ENCODE assay signal across 10 mouse cellular contexts in the genomic region with DNA sequence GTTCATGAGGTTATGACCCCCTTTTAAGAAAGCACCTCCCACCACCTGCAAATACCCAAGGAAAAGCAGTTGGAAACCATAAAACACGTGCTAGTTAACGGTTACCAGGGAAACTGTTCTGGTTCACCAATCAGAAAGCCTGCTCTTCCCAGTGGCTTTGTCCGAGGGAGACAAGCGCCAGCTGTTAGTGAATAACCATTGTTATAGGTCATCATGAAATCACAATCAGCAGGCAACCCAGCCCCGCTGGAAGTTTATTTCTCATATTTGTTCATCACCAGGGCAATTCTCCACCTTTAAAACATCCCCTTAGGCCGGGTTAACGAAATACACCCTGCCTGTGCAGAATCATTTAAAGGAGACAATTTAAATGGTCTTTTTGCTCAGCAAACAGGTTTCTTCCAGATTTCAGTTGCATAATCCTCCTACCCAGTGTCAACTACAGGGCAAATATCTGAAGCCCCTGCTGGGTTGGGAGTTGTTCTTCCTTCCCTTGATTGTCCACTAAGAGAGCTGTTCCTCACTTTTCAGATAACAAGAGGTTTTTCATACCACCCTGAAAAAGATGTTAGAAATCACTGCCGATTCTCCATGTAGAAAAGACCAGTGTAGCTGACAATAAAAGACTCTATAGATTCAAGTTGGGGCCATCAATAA.
A peak's percentile ranks its signal among the peaks of the same experiment; 100 is the strongest.
DNase-seq lines count a peak whose midpoint lies in the region; ATAC-seq lines count a peak whose summit lies in the region.
"Had no signal": no experiment of that assay in that cellular context is flagged by ENCODE, and none has a peak within 500 bp of the region (broad histone marks: within the 10 kb centered on the region; RNA-seq: fewer than 3 reads in every experiment).

No protein-coding gene starts in this region.

- DNase-seq in urinary bladder, postnatal 14 days (ENCODE audit: low spot score) = peak; percentile 14
- DNase-seq in urinary bladder, postnatal 25 days (ENCODE audit: low spot score) = no peak
- peak; percentile 35 to 59 for DNase-seq in heart, adult 18-20 months
- DNase-seq in left cerebral cortex, postnatal 10 days (ENCODE audit: extremely low spot score in 1 of 2, low spot score in 2 of 2) = peak; percentile 23 to 35
- DNase-seq in retina, postnatal 7 days (ENCODE audit: low read depth, low spot score) = peak; percentile 28
- DNase-seq in urinary bladder, adult 2 months (ENCODE audit: low spot score) = no peak
- DNase-seq in B cell, adult 2 months = no peak

- ATAC-seq in intestine, embryonic 16.5 days = peak; percentile 46; the same call in 1 of the 2 replicates

- intact Hi-C loops in left cerebral cortex, postnatal 10 days (cut with DNase I) = loop anchor here (5.0 to 10.0 kb wide), 2 partner anchors 307 to 400 kb away; partner anchors contain the start of gene Pnpt1

- H3K9me3 ChIP-seq in intestine, embryonic 16.5 days (ENCODE audit: control insufficient read depth, low read length) = no peaks in the 10 kb centered on the region
- H3K9me3 ChIP-seq: G1E; heart, embryonic 15.5 days had no signal

- H3K27me3 ChIP-seq in intestine, embryonic 16.5 days (replicated peaks; ENCODE audit: control insufficient read depth, insufficient read depth, low read length) = no peaks in the 10 kb centered on the region
- H3K27me3 ChIP-seq: heart, embryonic 15.5 days had no signal

- no peak overlapping the region for H3K4me2 ChIP-seq in intestine, embryonic 16.5 days (ENCODE audit: low read depth, low read length)
- H3K4me2 ChIP-seq: heart, embryonic 15.5 days had no signal

- WGBS in intestine, embryonic 16.5 days = 13% methylated on average over 8 of the region's 8 CpGs

- H3K36me3 ChIP-seq in intestine, embryonic 16.5 days (ENCODE audit: control insufficient read depth, insufficient read depth, low read length) = no peaks in the 10 kb centered on the region
- H3K36me3 ChIP-seq: G1E; heart, embryonic 15.5 days had no signal

- H3K4me3 ChIP-seq in intestine, embryonic 16.5 days (ENCODE audit: low read length) = no peak overlapping the region
- H3K4me3 ChIP-seq: heart, embryonic 15.5 days had no signal

- no peaks in the 10 kb centered on the region; the same call in 1 of the 2 replicates for H3K4me1 ChIP-seq in intestine, embryonic 16.5 days (ENCODE audit: control insufficient read depth, insufficient read depth, low read length)
- H3K4me1 ChIP-seq: heart, embryonic 15.5 days had no signal

- H3K27ac ChIP-seq in intestine, embryonic 16.5 days (ENCODE audit: low read length) = no peak overlapping the region
- H3K27ac ChIP-seq: heart, embryonic 15.5 days had no signal

- no peak overlapping the region for H3K9ac ChIP-seq in intestine, embryonic 16.5 days (ENCODE audit: low read depth, low read length)
- H3K9ac ChIP-seq: heart, embryonic 15.5 days had no signal

Comparison
In these comparisons a context has a peak if more than half of its experiments do, and no peak if none do; other contexts are left out.
1. DNase-seq: peak in urinary bladder, postnatal 14 days (single experiment), heart, adult 18-20 months (2 of 2), left cerebral cortex, postnatal 10 days (2 of 2) and retina, postnatal 7 days (single experiment); none in urinary bladder, postnatal 25 days (single experiment), urinary bladder, adult 2 months (single experiment) and B cell, adult 2 months (0 of 2).